Mouse (Mus musculus): ENCODE results near the gene Sbsn. TPM values are rescaled to one million over a fixed set of nuclear protein-coding genes. Genes with fewer than 3 reads are reported as not detected.
A peak's percentile ranks its signal among the peaks of the same experiment; 100 is the strongest.

Sbsn gene
- polyA plus RNA-seq, 2 experiments: 0.37 TPM; not detected in 1

DNA sequence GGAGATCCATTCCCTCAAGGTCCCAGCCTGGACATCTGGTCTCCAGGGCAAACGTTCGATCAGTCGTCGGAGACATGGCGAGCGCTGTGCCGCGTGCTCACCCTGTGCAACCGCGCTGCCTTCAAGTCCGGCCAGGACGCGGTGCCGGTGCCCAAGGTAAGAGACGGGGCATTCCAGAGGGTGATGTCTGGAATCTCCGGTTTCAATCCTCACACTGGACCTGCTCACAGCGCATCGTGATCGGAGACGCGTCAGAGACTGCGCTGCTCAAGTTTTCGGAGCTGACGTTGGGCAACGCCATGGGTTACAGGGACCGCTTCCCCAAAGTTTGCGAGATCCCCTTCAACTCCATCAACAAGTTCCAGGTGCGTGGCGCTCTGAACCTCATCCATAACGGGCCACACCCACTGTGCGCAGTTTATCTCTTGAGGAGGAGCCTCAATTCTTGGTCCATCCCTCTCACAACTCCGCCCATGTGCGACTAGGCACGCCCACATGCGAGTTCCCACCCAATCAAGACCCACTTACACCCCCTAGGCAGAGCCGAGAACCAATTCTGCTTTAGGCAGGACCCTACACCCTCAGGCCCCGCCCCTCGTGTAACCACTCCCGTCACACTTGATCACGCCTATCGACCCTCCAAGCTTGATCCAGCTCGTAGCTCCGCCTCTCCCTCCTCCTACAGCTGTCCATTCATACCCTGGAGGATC, 34.1 kb upstream of the Sbsn start:
- H3K4me3 ChIP-seq (ENCODE audit: insufficient read depth in 1 of 2, low read depth in 2 of 2, low read length in 2 of 2): peak overlapping the region; percentile 12 to 33
- peaks cover 4 to 10% of the 10 kb centered on the region in 2 experiments; a peak in 3 of 4 replicates for H3K4me1 ChIP-seq (replicated peaks; ENCODE audit: control insufficient read depth in 2 of 2, insufficient read depth in 2 of 2, low read length in 1 of 2)
- DNase-seq (ENCODE audit: low read depth in 3 of 3, low spot score in 3 of 3): peak; percentile 81 to 87 (median 83)
- 0 out of 2 replicates have a peak, but pooled peaks have one; percentile 38 for TF ChIP-seq CTCF (IDR thresholded peaks at IDR 0.05; ENCODE audit: low read depth)
- no peak for TF ChIP-seq EP300 (IDR thresholded peaks at IDR 0.05; ENCODE audit: low read depth)
- H3K9ac ChIP-seq (replicated peaks): no peak overlapping the region
- no peaks in the 10 kb centered on the region for H3K9me3 ChIP-seq (ENCODE audit: control insufficient read depth, low read length)
- H3K27ac ChIP-seq: no peak overlapping the region
- WGBS (ENCODE audit: insufficient replicate concordance): 3% methylated on average over 43 of the region's 43 CpGs
- ATAC-seq (ENCODE audit: insufficient read depth): peak; percentile 96
- H3K36me3 ChIP-seq (replicated peaks; ENCODE audit: control insufficient read depth, insufficient read depth, low read depth): no peaks in the 10 kb centered on the region
- peaks cover 9% of the 10 kb centered on the region for H3K27me3 ChIP-seq (ENCODE audit: control insufficient read depth, insufficient read depth, low read length)
- peak overlapping the region; percentile 68 for H3K4me2 ChIP-seq (ENCODE audit: low read depth)

GRCm38 (mm10) chr7:30717716-30718046, 33.6 kb upstream of the Sbsn start:
- Histone ChIP-seq H3K4me3 (ENCODE audit: insufficient read depth in 1 of 2, low read depth in 2 of 2, low read length in 2 of 2) (peak overlapping the region; percentile 12 to 33), H3K9ac (replicated peaks) (no peak overlapping the region), H3K27me3 (ENCODE audit: control insufficient read depth, insufficient read depth, low read length) (peaks cover 9% of the 10 kb centered on the region), H3K9me3 (ENCODE audit: control insufficient read depth, low read length) (no peaks in the 10 kb centered on the region), H3K4me1 (replicated peaks; ENCODE audit: control insufficient read depth in 2 of 2, insufficient read depth in 2 of 2, low read length in 1 of 2) (peaks cover 4 to 10% of the 10 kb centered on the region in 2 experiments; a peak in 3 of 4 replicates), H3K4me2 (ENCODE audit: low read depth) (peak overlapping the region; percentile 68), H3K36me3 (replicated peaks; ENCODE audit: control insufficient read depth, insufficient read depth, low read depth) (no peaks in the 10 kb centered on the region), H3K27ac (no peak overlapping the region)
- TF ChIP-seq EP300 (IDR thresholded peaks at IDR 0.05; ENCODE audit: low read depth) (no peak), CTCF (IDR thresholded peaks at IDR 0.05; ENCODE audit: low read depth) (no peak; the same call in 1 of the 2 replicates)
- DNase-seq (ENCODE audit: low read depth in 3 of 3, low spot score in 3 of 3): no peak
- 13% methylated on average over 14 of the region's 14 CpGs for WGBS (ENCODE audit: insufficient replicate concordance)
- no peak for ATAC-seq (ENCODE audit: insufficient read depth)

DNA sequence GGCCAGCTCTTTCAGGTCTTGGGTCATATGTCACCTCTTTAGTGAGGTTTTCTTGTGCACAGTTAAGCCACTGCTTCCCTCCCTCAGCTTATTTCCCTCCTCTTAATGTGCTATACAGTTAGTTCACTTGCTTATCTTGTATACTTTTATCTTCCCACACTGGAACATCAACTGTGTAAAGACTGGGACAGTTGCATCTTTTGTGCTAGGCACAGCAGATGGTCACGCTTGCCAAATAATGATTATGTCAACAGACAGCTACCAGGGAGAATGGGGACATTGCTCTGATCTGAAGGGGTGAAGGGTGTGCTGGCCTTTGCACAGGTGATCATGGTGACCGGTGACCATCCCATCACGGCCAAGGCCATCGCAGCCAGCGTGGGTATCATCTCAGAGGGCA, 31.6 kb upstream of the Sbsn start:
- no peak overlapping the region for H3K27ac ChIP-seq
- H3K4me3 ChIP-seq (ENCODE audit: insufficient read depth in 1 of 2, low read depth in 2 of 2, low read length in 2 of 2): no peak overlapping the region
- ATAC-seq (ENCODE audit: insufficient read depth) (no peak), DNase-seq (ENCODE audit: low read depth in 3 of 3, low spot score in 3 of 3) (no peak)
- peaks cover 4 to 14% of the 10 kb centered on the region in 2 experiments; a peak in 3 of 4 replicates for H3K4me1 ChIP-seq (replicated peaks; ENCODE audit: control insufficient read depth in 2 of 2, insufficient read depth in 2 of 2, low read length in 1 of 2)
- WGBS (ENCODE audit: insufficient replicate concordance): 67% methylated on average over 5 of the region's 5 CpGs
- H3K27me3 ChIP-seq (ENCODE audit: control insufficient read depth, insufficient read depth, low read length): peaks cover 9% of the 10 kb centered on the region
- no peaks in the 10 kb centered on the region for H3K36me3 ChIP-seq (replicated peaks; ENCODE audit: control insufficient read depth, insufficient read depth, low read depth)
- no peak for TF ChIP-seq EP300 (IDR thresholded peaks at IDR 0.05; ENCODE audit: low read depth)
- TF ChIP-seq CTCF (IDR thresholded peaks at IDR 0.05; ENCODE audit: low read depth): no peak
- no peaks in the 10 kb centered on the region for H3K9me3 ChIP-seq (ENCODE audit: control insufficient read depth, low read length)
- H3K4me2 ChIP-seq (ENCODE audit: low read depth): no peak overlapping the region
- no peak overlapping the region for H3K9ac ChIP-seq (replicated peaks)

DNA sequence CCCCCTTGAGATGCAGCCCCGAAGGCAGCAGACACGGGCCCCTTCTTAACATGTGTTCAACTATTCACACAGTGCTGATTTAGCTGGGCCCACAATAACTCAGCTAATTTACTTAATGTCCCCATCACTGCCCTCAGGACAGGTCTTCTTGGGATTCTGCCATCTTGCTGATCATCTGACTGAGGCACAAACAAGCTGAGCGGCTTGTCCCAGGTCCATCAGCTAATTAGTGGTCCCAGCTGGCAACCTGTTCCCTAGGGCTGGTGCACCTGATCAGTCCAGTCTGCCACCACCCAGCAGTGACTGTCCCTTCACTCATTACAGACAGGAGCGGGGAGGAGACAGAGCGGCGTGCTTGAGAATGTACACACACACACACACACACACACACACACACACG, 30.0 kb upstream of the Sbsn start:
- no peaks in the 10 kb centered on the region for H3K9me3 ChIP-seq (ENCODE audit: control insufficient read depth, low read length)
- no peak overlapping the region for H3K4me2 ChIP-seq (ENCODE audit: low read depth)
- H3K9ac ChIP-seq (replicated peaks): no peak overlapping the region
- H3K4me1 ChIP-seq (replicated peaks; ENCODE audit: control insufficient read depth in 2 of 2, insufficient read depth in 2 of 2, low read length in 1 of 2): peaks cover 4 to 14% of the 10 kb centered on the region in 2 experiments; a peak in 3 of 4 replicates
- no peak for DNase-seq (ENCODE audit: low read depth in 3 of 3, low spot score in 3 of 3)
- WGBS (ENCODE audit: insufficient replicate concordance): 75% methylated on average over 7 of the region's 7 CpGs
- H3K27ac ChIP-seq: no peak overlapping the region
- ATAC-seq (ENCODE audit: insufficient read depth): no peak
- H3K36me3 ChIP-seq (replicated peaks; ENCODE audit: control insufficient read depth, insufficient read depth, low read depth): no peaks in the 10 kb centered on the region
- no peak for TF ChIP-seq EP300 (IDR thresholded peaks at IDR 0.05; ENCODE audit: low read depth)
- no peak for TF ChIP-seq CTCF (IDR thresholded peaks at IDR 0.05; ENCODE audit: low read depth)
- peaks cover 7% of the 10 kb centered on the region for H3K27me3 ChIP-seq (ENCODE audit: control insufficient read depth, insufficient read depth, low read length)
- no peak overlapping the region for H3K4me3 ChIP-seq (ENCODE audit: insufficient read depth in 1 of 2, low read depth in 2 of 2, low read length in 2 of 2)

GRCm38 (mm10) chr7:30723274-30723953, 27.9 kb upstream of the Sbsn start:
- no peak for TF ChIP-seq CTCF (IDR thresholded peaks at IDR 0.05; ENCODE audit: low read depth)
- TF ChIP-seq EP300 (IDR thresholded peaks at IDR 0.05; ENCODE audit: low read depth): no peak
- Histone ChIP-seq H3K4me1 (replicated peaks; ENCODE audit: control insufficient read depth in 2 of 2, insufficient read depth in 2 of 2, low read length in 1 of 2) (peaks cover 0 to 7% of the 10 kb centered on the region in 2 experiments; a peak in 1 of 4 replicates), H3K36me3 (replicated peaks; ENCODE audit: control insufficient read depth, insufficient read depth, low read depth) (0 out of 2 replicates have a peak, but pooled peaks cover 2% of the 10 kb centered on the region), H3K4me3 (ENCODE audit: insufficient read depth in 1 of 2, low read depth in 2 of 2, low read length in 2 of 2) (no peak overlapping the region), H3K27ac (no peak overlapping the region), H3K4me2 (ENCODE audit: low read depth) (no peak overlapping the region), H3K9me3 (ENCODE audit: control insufficient read depth, low read length) (no peaks in the 10 kb centered on the region), H3K27me3 (ENCODE audit: control insufficient read depth, insufficient read depth, low read length) (no peaks in the 10 kb centered on the region), H3K9ac (replicated peaks) (no peak overlapping the region)
- DNase-seq (ENCODE audit: low read depth in 3 of 3, low spot score in 3 of 3) (no peak), ATAC-seq (ENCODE audit: insufficient read depth) (no peak)
- 58% methylated on average over 6 of the region's 6 CpGs for WGBS (ENCODE audit: insufficient replicate concordance)

Measured in liver, embryonic 14.5 days (tissue).